Mouse (Mus musculus): ENCODE results near the gene Siah2. TPM values are rescaled to one million over a fixed set of nuclear protein-coding genes. Genes with fewer than 3 reads are reported as not detected.

Siah2 gene
- polyA plus RNA-seq, 1 experiment: 30.0 TPM

DNA sequence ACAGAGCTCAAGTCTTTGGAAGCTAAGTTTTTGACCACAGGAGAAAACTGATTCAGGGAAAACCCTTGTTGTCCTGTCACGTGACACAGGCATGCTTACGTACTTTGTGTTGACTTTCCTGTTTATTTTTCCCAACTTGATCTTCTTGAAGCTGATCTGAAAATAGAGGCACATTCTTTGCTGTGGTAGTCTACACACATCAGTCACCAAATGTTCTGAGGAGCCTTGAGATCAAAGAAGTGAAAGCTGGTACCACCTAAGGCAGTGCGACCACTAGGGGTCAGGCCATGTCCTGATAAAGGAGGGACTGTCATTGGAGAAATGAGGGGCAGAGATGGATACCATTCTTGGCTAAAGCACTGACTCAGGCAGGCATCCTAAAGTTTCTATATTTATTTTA is 34.8 kb upstream of the Siah2 start:
- no peaks in the 10 kb centered on the region for H3K36me3 ChIP-seq (ENCODE audit: control insufficient read depth, insufficient read depth, low read length)
- TF ChIP-seq POLR2A (IDR thresholded peaks at IDR 0.05; ENCODE audit: low read depth, low read length) (no peak), CTCF (IDR thresholded peaks at IDR 0.05; ENCODE audit: extremely low read depth, insufficient read length, insufficient replicate concordance, low read depth, low read length) (no peak)
- H3K27ac ChIP-seq (ENCODE audit: insufficient read depth, low read depth, low read length): no peak overlapping the region
- WGBS: 57% methylated on average over 3 of the region's 3 CpGs
- no peaks in the 10 kb centered on the region for H3K27me3 ChIP-seq (ENCODE audit: control insufficient read depth, insufficient read depth, low read length)
- H3K4me3 ChIP-seq (ENCODE audit: low read depth, low read length): no peak overlapping the region
- H3K4me1 ChIP-seq (ENCODE audit: control insufficient read depth, insufficient read depth, insufficient read length, low read length): no peaks in the 10 kb centered on the region

DNA sequence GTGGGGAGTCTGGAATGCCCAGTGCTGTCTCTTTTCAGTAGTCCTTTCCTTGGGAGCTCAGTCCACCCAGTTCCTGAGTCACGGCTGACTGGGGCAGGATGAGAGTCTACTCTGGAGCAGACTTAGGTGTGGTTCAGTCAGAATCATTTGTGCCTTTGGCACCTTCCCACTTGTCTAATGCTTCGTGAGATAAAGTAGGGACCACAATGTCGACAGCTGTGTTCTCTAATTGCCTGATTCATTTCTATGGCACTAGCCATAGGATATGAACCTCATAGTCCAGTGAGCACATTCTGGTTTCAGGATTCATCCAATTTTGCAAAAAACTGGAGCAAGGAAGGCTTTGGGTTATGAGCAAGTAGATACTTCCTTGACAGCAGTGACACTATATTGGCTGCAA is 34.2 kb upstream of the Siah2 start:
- Histone ChIP-seq H3K27me3 (ENCODE audit: control insufficient read depth, insufficient read depth, low read length) (no peaks in the 10 kb centered on the region), H3K4me3 (ENCODE audit: low read depth, low read length) (no peak overlapping the region), H3K36me3 (ENCODE audit: control insufficient read depth, insufficient read depth, low read length) (no peaks in the 10 kb centered on the region), H3K27ac (ENCODE audit: insufficient read depth, low read depth, low read length) (no peak overlapping the region), H3K4me1 (ENCODE audit: control insufficient read depth, insufficient read depth, insufficient read length, low read length) (no peaks in the 10 kb centered on the region)
- TF ChIP-seq CTCF (IDR thresholded peaks at IDR 0.05; ENCODE audit: extremely low read depth, insufficient read length, insufficient replicate concordance, low read depth, low read length) (no peak), POLR2A (IDR thresholded peaks at IDR 0.05; ENCODE audit: low read depth, low read length) (no peak)
- 45% methylated on average over 3 of the region's 3 CpGs for WGBS

DNA sequence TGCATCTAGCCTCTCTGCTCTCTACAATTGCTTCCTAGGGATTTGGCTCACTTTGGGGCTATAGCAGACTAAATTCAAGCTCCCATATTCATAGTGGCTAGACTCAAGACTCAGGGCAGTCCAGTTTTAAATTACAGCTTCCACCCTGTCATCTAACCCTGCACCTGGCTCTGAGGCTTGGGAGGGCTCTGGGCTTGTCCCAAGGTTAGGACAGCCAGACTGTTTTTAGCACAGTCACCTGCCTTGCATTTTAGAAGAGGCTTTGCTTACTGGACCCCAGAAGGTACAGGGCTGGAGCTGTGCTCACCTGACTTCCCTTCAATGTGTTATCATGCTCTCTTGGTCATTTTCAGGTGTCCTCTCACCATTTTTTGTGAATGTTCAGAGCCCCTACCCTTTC is 32.6 kb upstream of the Siah2 start:
- Histone ChIP-seq H3K36me3 (ENCODE audit: control insufficient read depth, insufficient read depth, low read length) (no peaks in the 10 kb centered on the region), H3K27ac (ENCODE audit: insufficient read depth, low read depth, low read length) (no peak overlapping the region), H3K4me3 (ENCODE audit: low read depth, low read length) (no peak overlapping the region), H3K27me3 (ENCODE audit: control insufficient read depth, insufficient read depth, low read length) (no peaks in the 10 kb centered on the region), H3K4me1 (ENCODE audit: control insufficient read depth, insufficient read depth, insufficient read length, low read length) (no peaks in the 10 kb centered on the region)
- no peak for TF ChIP-seq POLR2A (IDR thresholded peaks at IDR 0.05; ENCODE audit: low read depth, low read length)
- no peak for TF ChIP-seq CTCF (IDR thresholded peaks at IDR 0.05; ENCODE audit: extremely low read depth, insufficient read length, insufficient replicate concordance, low read depth, low read length)

DNA sequence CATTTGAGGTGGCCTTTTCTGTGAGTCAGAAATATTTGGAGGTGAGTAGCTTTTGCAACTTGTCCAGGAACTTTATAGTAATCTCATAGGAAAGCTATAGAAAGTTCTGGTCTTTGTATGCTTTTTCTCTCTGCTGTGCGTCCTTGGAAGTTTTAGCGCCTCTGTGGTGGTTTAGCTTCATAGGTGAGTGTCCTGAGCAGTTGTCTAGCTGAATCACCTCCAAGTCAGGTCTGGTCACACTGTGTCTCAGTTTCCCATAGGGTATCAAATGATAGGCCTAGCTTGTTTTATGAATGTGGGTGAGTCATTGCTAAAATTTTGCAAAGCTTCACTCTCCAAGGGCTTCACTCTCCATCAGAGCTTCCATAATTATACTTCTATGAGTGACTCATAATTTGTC is 31.5 kb upstream of the Siah2 start:
- 94% methylated on average over 2 of the region's 2 CpGs for WGBS
- TF ChIP-seq POLR2A (IDR thresholded peaks at IDR 0.05; ENCODE audit: low read depth, low read length) (no peak), CTCF (IDR thresholded peaks at IDR 0.05; ENCODE audit: extremely low read depth, insufficient read length, insufficient replicate concordance, low read depth, low read length) (no peak)
- Histone ChIP-seq H3K36me3 (ENCODE audit: control insufficient read depth, insufficient read depth, low read length) (no peaks in the 10 kb centered on the region), H3K27ac (ENCODE audit: insufficient read depth, low read depth, low read length) (no peak overlapping the region), H3K4me3 (ENCODE audit: low read depth, low read length) (no peak overlapping the region), H3K27me3 (ENCODE audit: control insufficient read depth, insufficient read depth, low read length) (no peaks in the 10 kb centered on the region), H3K4me1 (ENCODE audit: control insufficient read depth, insufficient read depth, insufficient read length, low read length) (no peaks in the 10 kb centered on the region)

DNA sequence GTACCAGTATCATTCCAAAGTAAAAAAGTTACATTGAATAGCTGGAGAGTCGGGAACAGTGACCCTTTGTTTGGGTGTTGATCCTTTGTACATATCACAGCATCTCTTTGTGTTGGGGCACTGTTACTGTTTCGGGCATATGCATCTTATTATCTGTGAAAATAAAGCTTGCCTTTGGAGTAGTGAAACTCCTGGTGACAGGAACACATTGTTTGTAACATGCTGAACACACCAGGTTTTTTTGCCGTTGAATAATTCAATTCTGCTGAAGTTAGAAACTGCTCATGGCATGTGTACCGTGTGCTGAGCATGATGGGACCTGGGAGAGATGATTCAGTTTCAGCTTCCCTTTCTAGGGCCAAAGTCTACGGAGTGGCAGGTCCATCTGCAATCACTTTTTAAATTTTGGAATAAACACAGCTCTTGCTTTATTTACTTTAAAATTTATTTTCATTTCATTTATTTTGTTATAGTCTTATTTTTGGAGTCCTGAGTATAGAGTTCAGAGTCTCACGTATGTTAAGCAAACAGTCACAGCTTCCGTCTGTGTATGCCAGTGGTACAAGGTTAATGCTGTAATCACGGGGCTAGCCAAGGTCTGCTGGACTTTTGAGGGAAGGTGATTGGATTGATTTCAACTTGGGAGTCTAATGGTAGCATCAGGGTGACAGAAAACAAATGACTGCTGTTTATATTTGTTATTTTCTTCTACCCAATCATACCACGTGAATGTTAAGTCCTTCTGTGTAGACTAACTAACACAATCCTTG is 27.4 kb upstream of the Siah2 start:
- TF ChIP-seq POLR2A (IDR thresholded peaks at IDR 0.05; ENCODE audit: low read depth, low read length) (no peak), CTCF (IDR thresholded peaks at IDR 0.05; ENCODE audit: extremely low read depth, insufficient read length, insufficient replicate concordance, low read depth, low read length) (no peak)
- H3K27me3 ChIP-seq (ENCODE audit: control insufficient read depth, insufficient read depth, low read length): no peaks in the 10 kb centered on the region
- H3K4me1 ChIP-seq (ENCODE audit: control insufficient read depth, insufficient read depth, insufficient read length, low read length): no peaks in the 10 kb centered on the region
- H3K27ac ChIP-seq (ENCODE audit: insufficient read depth, low read depth, low read length): no peak overlapping the region
- no peaks in the 10 kb centered on the region for H3K36me3 ChIP-seq (ENCODE audit: control insufficient read depth, insufficient read depth, low read length)
- WGBS: 70% methylated on average over 9 of the region's 9 CpGs
- H3K4me3 ChIP-seq (ENCODE audit: low read depth, low read length): no peak overlapping the region

DNA sequence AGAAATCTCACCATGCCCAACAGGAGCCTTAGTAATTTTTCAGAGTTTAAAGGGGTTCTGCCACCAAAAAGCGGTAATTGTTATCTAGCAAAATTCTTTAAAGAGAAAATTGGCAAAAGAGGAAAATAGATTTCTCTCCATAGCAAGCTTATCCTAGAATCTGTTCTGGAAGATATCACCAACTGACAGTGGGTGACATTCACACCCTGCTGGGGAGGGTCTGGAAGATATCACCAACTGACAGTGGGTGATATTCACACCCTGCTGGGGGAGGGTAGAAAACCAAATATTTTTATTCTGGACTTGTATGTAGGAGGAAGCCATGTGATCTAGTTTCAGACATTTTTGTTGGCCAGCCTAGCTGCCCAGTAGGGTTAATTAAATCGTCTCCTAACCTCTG is 24.5 kb upstream of the Siah2 start:
- no peak for TF ChIP-seq CTCF (IDR thresholded peaks at IDR 0.05; ENCODE audit: extremely low read depth, insufficient read length, insufficient replicate concordance, low read depth, low read length)
- H3K27me3 ChIP-seq (ENCODE audit: control insufficient read depth, insufficient read depth, low read length): no peaks in the 10 kb centered on the region
- no peaks in the 10 kb centered on the region for H3K36me3 ChIP-seq (ENCODE audit: control insufficient read depth, insufficient read depth, low read length)
- H3K27ac ChIP-seq (ENCODE audit: insufficient read depth, low read depth, low read length): no peak overlapping the region
- H3K4me3 ChIP-seq (ENCODE audit: low read depth, low read length): no peak overlapping the region
- H3K4me1 ChIP-seq (ENCODE audit: control insufficient read depth, insufficient read depth, insufficient read length, low read length): no peaks in the 10 kb centered on the region
- 88% methylated on average over 2 of the region's 2 CpGs for WGBS

DNA sequence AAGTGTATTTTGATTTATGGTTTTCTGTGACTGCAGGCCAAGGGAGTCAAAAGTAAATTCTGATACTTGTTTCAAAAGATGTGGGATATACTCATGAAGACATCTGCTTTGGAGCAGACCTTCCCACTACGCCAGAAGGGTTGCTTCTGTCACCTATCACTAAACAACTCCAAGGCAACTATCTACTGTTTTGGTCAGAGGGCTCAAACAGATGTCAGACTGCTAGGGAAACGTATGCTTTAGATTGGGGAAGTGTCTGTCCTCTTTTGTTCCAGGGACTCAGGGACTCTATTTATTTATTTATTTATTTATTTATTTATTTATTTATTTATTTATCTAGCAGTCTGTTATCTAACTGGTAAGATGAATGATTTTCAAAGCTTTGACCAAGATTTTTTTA is 22.6 kb upstream of the Siah2 start:
- Histone ChIP-seq H3K4me3 (ENCODE audit: low read depth, low read length) (no peak overlapping the region), H3K4me1 (ENCODE audit: control insufficient read depth, insufficient read depth, insufficient read length, low read length) (no peaks in the 10 kb centered on the region), H3K36me3 (ENCODE audit: control insufficient read depth, insufficient read depth, low read length) (no peaks in the 10 kb centered on the region), H3K27ac (ENCODE audit: insufficient read depth, low read depth, low read length) (no peak overlapping the region), H3K27me3 (ENCODE audit: control insufficient read depth, insufficient read depth, low read length) (no peaks in the 10 kb centered on the region)
- TF ChIP-seq CTCF (IDR thresholded peaks at IDR 0.05; ENCODE audit: extremely low read depth, insufficient read length, insufficient replicate concordance, low read depth, low read length): no peak
- no peak for TF ChIP-seq POLR2A (IDR thresholded peaks at IDR 0.05; ENCODE audit: low read depth, low read length)
- WGBS: 77% methylated on average over 2 of the region's 2 CpGs

Data from small intestine, adult 2 months (tissue).